Mouse (Mus musculus) lung, embryonic 15.5 days (tissue): ENCODE data around the gene Tspan5. TPM values are rescaled to one million over a fixed set of nuclear protein-coding genes. Genes with fewer than 3 reads are reported as not detected.

ENCODE experiments used
- ATAC-seq: fragments of 200-750 bp; cut with Nextera tagmentation; 2 replicates; pipeline ENCODE4 v1.8.0; 2017; ENCODE audit warnings: moderate number of reproducible peaks, borderline replicate concordance; ENCODE audit not compliant: low FRiP score, low TSS enrichment; ENCODE audit errors: extremely low read depth
- H3K27ac ChIP-seq: fragments of 300-500 bp; sonication (generic); 2 replicates; pipeline ENCODE4 v1.5.1; 2015; ENCODE audit warnings: moderate library complexity, mild to moderate bottlenecking, inconsistent platforms
- H3K27me3 ChIP-seq: fragments of 300-500 bp; sonication (generic); 2 replicates; pipeline ENCODE4 v1.6.1; 2015; ENCODE audit warnings: inconsistent platforms
- H3K36me3 ChIP-seq: fragments of 300-500 bp; sonication (generic); 2 replicates; pipeline ENCODE4 v1.6.1; 2015; ENCODE audit warnings: inconsistent platforms
- H3K4me1 ChIP-seq: fragments of 300-500 bp; sonication (generic); 2 replicates; pipeline ENCODE4 v1.6.1; 2015; ENCODE audit warnings: inconsistent platforms
- H3K4me2 ChIP-seq: fragments of 300-500 bp; sonication (generic); 2 replicates; pipeline ENCODE4 v1.6.1; 2015; ENCODE audit warnings: inconsistent platforms, mild to moderate bottlenecking, moderate library complexity
- H3K4me3 ChIP-seq: fragments of 300-500 bp; sonication (generic); 2 replicates; pipeline ENCODE4 v1.5.1; 2015; ENCODE audit warnings: mild to moderate bottlenecking, inconsistent platforms
- H3K9ac ChIP-seq: fragments of 300-500 bp; sonication (generic); 2 replicates; pipeline ENCODE4 v1.6.1; 2015; ENCODE audit warnings: inconsistent platforms
- H3K9me3 ChIP-seq: fragments of 300-500 bp; sonication (generic); 2 replicates; pipeline ENCODE4 v1.6.1; 2016; ENCODE audit warnings: inconsistent platforms
- WGBS: fragments of 180-500 bp; shearing (Covaris S2); methylation state at CpG from one replicate; pipeline ENCODE4 v1.1.7; 2015; 5-methylcytosine and 5-hydroxymethylcytosine counted together
- polyA plus RNA-seq: library from polyadenylated mRNA; unstranded; fragments of >200 nt; fragmentation: Nextera tagmentation; extraction: Ambion mirVana; gene quantifications from 2 replicates; pipeline ENCODE4 v1.2.1, GENCODE M21; 2015

The Tspan5 gene
- polyA plus RNA-seq, 1 experiment from 2014 or later, result 30.3 TPM

GRCm38 (mm10) chr3:138905678-138906077 is 163.7 kb downstream of the Tspan5 start:
- Histone ChIP-seq H3K27me3 (peaks cover 3% of the 10 kb centered on the region; the same call in 1 of the 2 replicates), H3K4me3 (no peak overlapping the region), H3K9me3 (no peaks in the 10 kb centered on the region), H3K4me1 (peaks cover 10% of the 10 kb centered on the region), H3K4me2 (no peak overlapping the region; the same call in 1 of the 2 replicates), H3K27ac (peak overlapping the region; percentile 81), H3K36me3 (no peaks in the 10 kb centered on the region), H3K9ac (no peak overlapping the region)
- peak; percentile 63; the same call in 1 of the 2 replicates for ATAC-seq
- WGBS, result 39% methylated on average over 7 of the region's 7 CpGs

DNA sequence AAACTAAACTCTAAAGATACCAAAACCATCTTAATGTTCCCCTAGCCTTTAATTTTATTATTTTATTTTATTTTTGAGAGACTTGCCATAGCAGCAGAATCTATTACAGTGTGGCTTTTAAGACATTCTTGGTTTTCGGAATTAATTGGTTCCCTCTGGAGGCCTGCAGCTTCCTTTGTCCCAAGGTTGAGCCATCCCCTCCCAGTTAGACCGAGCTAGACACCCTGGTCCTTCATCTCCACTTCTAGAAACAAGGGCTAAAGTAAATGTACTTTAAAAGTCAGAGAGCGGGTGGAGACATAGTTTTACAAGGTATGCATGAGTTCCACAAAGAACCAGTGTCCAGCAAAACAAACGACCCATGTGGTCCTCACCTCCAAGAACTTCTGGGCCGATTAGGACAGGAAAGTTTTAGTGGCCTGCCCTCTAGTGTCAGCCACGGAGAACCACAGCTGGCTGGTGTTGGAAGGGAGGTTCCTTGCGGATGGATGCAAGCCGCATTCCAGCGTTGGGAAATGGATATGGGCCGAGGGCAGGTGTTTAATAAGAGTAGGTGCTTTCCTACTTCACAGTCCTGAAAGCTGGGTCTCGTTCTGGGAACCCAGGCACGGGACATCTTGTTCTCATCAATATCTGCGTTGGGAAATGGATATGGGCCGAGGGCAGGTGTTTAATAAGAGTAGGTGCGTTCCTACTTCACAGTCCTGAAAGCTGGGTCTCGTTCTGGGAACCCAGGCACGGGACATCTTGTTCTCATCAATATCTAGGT is 164.3 kb downstream of the Tspan5 start:
- H3K9ac ChIP-seq, result no peak overlapping the region
- H3K27me3 ChIP-seq, result peaks cover 3% of the 10 kb centered on the region; the same call in 1 of the 2 replicates
- no peaks in the 10 kb centered on the region for H3K36me3 ChIP-seq
- peaks cover 10% of the 10 kb centered on the region for H3K4me1 ChIP-seq
- no peaks in the 10 kb centered on the region for H3K9me3 ChIP-seq
- H3K27ac ChIP-seq, result peak overlapping the region; percentile 81
- peak; percentile 68; the same call in 1 of the 2 replicates for ATAC-seq
- 29% methylated on average over 17 of the region's 17 CpGs for WGBS
- no peak overlapping the region for H3K4me3 ChIP-seq
- H3K4me2 ChIP-seq, result no peak overlapping the region; the same call in 1 of the 2 replicates

DNA sequence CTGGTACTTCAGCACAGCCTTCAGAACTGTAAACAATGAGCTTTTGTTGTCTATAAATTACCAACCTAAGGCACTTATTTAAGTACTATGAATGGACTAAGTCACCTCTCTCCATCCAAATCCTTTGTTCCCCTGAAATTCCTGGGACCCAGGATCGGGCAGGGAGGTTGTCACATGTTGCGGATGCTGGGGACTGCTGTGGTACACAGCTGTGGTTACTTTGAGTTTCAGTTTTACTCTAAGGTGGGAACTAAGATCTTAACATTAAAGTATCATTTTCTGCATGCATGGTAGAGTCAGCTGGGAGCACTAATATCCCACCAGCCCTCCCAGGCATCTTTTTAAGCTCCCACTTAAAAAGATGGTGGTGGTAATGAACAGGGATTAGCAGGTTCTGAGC is 167.3 kb downstream of the Tspan5 start:
- Histone ChIP-seq H3K4me3 (no peak overlapping the region), H3K9ac (no peak overlapping the region), H3K4me1 (peaks cover 10% of the 10 kb centered on the region), H3K9me3 (no peaks in the 10 kb centered on the region), H3K4me2 (no peak overlapping the region), H3K36me3 (no peaks in the 10 kb centered on the region), H3K27me3 (peaks cover 3% of the 10 kb centered on the region; the same call in 1 of the 2 replicates), H3K27ac (no peak overlapping the region)
- no peak for ATAC-seq
- WGBS, result 79% methylated on average over 2 of the region's 2 CpGs

- Histone ChIP-seq H3K9me3 (no peaks in the 10 kb centered on the region), H3K4me2 (no peak overlapping the region), H3K4me1 (no peaks in the 10 kb centered on the region), H3K36me3 (no peaks in the 10 kb centered on the region), H3K27me3 (no peaks in the 10 kb centered on the region), H3K9ac (no peak overlapping the region), H3K27ac (no peak overlapping the region), H3K4me3 (no peak overlapping the region)
- WGBS, result 83% methylated on average over 8 of the region's 8 CpGs
- ATAC-seq, result no peak
Measured at GRCm38 (mm10) chr3:138912504-138912903, 170.5 kb downstream of the Tspan5 start.

DNA sequence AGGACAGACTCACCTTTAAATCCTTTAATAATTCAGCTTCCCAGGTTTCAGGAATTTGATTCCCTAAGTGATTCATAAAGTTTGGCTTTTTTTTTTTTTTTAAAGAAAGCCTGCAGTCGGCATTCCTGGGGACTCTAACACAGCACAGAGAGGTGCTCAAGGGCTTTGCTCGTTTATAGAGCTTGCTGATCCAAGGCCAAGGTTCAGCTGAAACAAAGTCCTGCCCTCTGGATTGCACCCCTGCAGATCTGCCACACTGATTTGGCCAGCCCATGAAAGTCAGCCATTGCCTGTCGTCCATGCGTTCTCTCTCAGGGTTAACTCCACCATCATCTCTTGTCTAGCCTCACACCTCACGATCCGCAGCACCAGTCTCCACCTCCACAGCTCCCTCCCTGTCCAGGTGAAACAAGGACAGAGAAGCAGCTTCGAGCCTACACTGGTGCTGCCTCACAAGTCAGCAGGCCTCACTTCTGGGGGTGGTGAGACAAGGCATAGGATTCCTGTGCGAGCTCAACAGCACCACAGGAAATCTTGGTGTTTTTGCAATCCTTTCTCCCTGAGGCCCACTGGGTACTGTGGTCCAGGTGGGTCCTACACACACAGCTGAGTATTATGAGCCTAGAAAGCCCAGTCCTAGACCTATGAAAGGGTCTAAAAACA is 172.8 kb downstream of the Tspan5 start:
- Histone ChIP-seq H3K36me3 (no peaks in the 10 kb centered on the region), H3K27ac (no peak overlapping the region), H3K4me3 (no peak overlapping the region), H3K4me2 (no peak overlapping the region), H3K9ac (no peak overlapping the region), H3K4me1 (no peaks in the 10 kb centered on the region), H3K9me3 (no peaks in the 10 kb centered on the region), H3K27me3 (no peaks in the 10 kb centered on the region)
- no peak for ATAC-seq
- 47% methylated on average over 8 of the region's 8 CpGs for WGBS

DNA sequence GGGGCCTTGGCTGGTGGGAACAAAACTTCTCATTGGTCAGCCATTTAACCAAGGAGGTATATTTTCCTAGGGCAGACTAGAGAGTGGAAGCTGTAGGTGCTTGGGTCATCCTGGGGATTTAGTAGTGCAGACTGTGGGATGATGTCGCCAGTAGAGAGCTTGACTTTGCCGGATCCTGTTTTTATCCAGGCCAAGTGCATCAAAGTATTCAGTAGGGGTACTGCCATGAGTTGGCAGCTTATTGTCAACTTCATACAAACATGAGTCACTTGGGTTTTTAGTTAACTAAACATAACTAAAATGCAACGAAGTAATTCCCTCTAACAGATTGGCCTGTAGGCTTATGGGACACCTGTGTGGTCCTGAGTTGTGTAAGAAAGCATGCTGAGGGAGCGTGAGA is 174.6 kb downstream of the Tspan5 start:
- Histone ChIP-seq H3K9me3 (no peaks in the 10 kb centered on the region), H3K27me3 (no peaks in the 10 kb centered on the region), H3K36me3 (no peaks in the 10 kb centered on the region), H3K4me3 (no peak overlapping the region), H3K4me2 (no peak overlapping the region), H3K9ac (no peak overlapping the region), H3K27ac (no peak overlapping the region), H3K4me1 (no peaks in the 10 kb centered on the region)
- no peak for ATAC-seq
- 82% methylated on average over 4 of the region's 4 CpGs for WGBS

DNA sequence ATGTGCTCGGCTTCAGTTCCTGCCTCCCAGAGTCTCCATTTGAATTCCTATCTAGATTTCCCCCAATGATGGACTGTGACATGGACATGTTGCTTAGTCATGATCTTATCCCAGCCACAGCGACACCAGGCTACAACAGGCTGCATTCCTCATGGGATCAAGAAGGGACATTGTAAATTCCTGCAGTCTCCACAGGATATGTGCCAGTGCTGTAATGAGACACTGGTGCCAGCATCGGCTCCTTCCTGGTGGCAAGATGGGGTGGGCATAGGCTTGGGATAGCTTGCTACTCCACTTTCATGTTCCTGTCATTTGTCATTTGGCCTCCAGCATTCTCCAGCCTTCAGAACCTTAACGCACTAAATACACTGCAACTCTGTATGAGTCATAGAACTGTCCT is 175.0 kb downstream of the Tspan5 start:
- Histone ChIP-seq H3K36me3 (no peaks in the 10 kb centered on the region), H3K27me3 (no peaks in the 10 kb centered on the region), H3K4me3 (no peak overlapping the region), H3K4me2 (no peak overlapping the region), H3K9ac (no peak overlapping the region), H3K27ac (no peak overlapping the region), H3K4me1 (no peaks in the 10 kb centered on the region), H3K9me3 (no peaks in the 10 kb centered on the region)
- 73% methylated on average over 4 of the region's 4 CpGs for WGBS
- no peak for ATAC-seq

GRCm38 (mm10) chr3:138918241-138918640 is 176.2 kb downstream of the Tspan5 start:
- 44% methylated on average over 4 of the region's 4 CpGs for WGBS
- Histone ChIP-seq H3K4me3 (no peak overlapping the region), H3K9ac (no peak overlapping the region), H3K36me3 (no peaks in the 10 kb centered on the region), H3K27me3 (no peaks in the 10 kb centered on the region), H3K9me3 (no peaks in the 10 kb centered on the region), H3K27ac (no peak overlapping the region), H3K4me1 (no peaks in the 10 kb centered on the region), H3K4me2 (no peak overlapping the region)
- no peak for ATAC-seq

GRCm38 (mm10) chr3:138926161-138926560 is 184.2 kb downstream of the Tspan5 start:
- Histone ChIP-seq H3K4me1 (no peaks in the 10 kb centered on the region), H3K36me3 (peaks cover 18% of the 10 kb centered on the region; the same call in 1 of the 2 replicates), H3K27me3 (no peaks in the 10 kb centered on the region), H3K9ac (no peak overlapping the region), H3K9me3 (no peaks in the 10 kb centered on the region), H3K27ac (no peak overlapping the region), H3K4me3 (no peak overlapping the region), H3K4me2 (no peak overlapping the region)
- ATAC-seq, result no peak
- 86% methylated on average over 8 of the region's 8 CpGs for WGBS

GRCm38 (mm10) chr3:138927437-138927836 is 185.4 kb downstream of the Tspan5 start:
- no peaks in the 10 kb centered on the region for H3K27me3 ChIP-seq
- H3K4me2 ChIP-seq, result no peak overlapping the region
- no peak overlapping the region for H3K4me3 ChIP-seq
- no peaks in the 10 kb centered on the region for H3K4me1 ChIP-seq
- H3K9me3 ChIP-seq, result no peaks in the 10 kb centered on the region
- no peak overlapping the region for H3K9ac ChIP-seq
- H3K27ac ChIP-seq, result no peak overlapping the region
- no peak for ATAC-seq
- peaks cover 18% of the 10 kb centered on the region; the same call in 1 of the 2 replicates for H3K36me3 ChIP-seq
- WGBS, result 92% methylated on average over 4 of the region's 4 CpGs

DNA sequence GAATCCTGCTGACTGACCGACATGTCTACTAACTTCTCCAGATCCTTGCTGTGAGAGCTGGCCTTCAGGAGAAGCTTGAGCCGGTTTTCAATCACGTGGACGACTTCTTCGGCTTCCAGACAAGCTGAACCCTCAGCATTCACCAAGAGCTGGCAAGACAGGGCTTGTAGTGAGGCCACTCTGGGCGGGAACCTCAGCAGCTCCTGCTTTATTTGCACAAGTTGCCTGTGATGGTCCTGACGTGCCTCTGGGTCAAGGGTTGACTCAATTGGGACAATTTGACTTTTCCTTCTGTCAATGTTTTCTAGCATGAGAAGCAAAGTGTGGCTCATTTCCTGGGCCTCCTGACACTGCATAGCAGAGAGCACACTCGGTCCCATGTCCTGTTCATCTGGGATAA is 194.8 kb downstream of the Tspan5 start:
- 77% methylated on average over 8 of the region's 8 CpGs for WGBS

GRCm38 (mm10) chr3:138937241-138937640 is 195.2 kb downstream of the Tspan5 start:
- Histone ChIP-seq H3K9me3 (no peaks in the 10 kb centered on the region), H3K4me2 (no peak overlapping the region), H3K4me3 (no peak overlapping the region), H3K27ac (no peak overlapping the region), H3K4me1 (no peaks in the 10 kb centered on the region), H3K27me3 (no peaks in the 10 kb centered on the region), H3K36me3 (peaks cover 38% of the 10 kb centered on the region), H3K9ac (no peak overlapping the region)
- no peak for ATAC-seq
- 91% methylated on average over 10 of the region's 10 CpGs for WGBS

More for the DNA sequence above, 194.8 kb downstream of the Tspan5 start:
- H3K4me3 ChIP-seq, result no peak overlapping the region
- peaks cover 38% of the 10 kb centered on the region for H3K36me3 ChIP-seq
- H3K9me3 ChIP-seq, result no peaks in the 10 kb centered on the region
- H3K4me2 ChIP-seq, result no peak overlapping the region
- no peak overlapping the region for H3K27ac ChIP-seq
- no peak for ATAC-seq
- no peak overlapping the region for H3K9ac ChIP-seq
- no peaks in the 10 kb centered on the region for H3K4me1 ChIP-seq
- no peaks in the 10 kb centered on the region for H3K27me3 ChIP-seq
